Mouse (Mus musculus) lung, postnatal 4 days (tissue): Measurements from ENCODE around the gene Slc12a4.

Experiments used
- DNase-seq, 2 experiments: peaks; one replicate each; pipeline ENCODE4 v3.0.0; 2021

Slc12a4 gene

GRCm38 (mm10) chr8:105966692-105967311, 905 bp upstream of the Slc12a4 start:
- peak; percentile 67 to 80 for DNase-seq

- DNase-seq: peak; percentile 74 to 79
These were observed 512 bp downstream of the Slc12a4 start for GRCm38 (mm10) chr8:105965266-105965904.

GRCm38 (mm10) chr8:105964506-105965265, 1.2 kb downstream of the Slc12a4 start:
- DNase-seq: no peak

- DNase-seq: no peak
These were observed 4.4 kb downstream of the Slc12a4 start for GRCm38 (mm10) chr8:105961536-105961935.

- no peak for DNase-seq
These were observed 4.8 kb downstream of the Slc12a4 start for GRCm38 (mm10) chr8:105961101-105961500.

GRCm38 (mm10) chr8:105959350-105959749, 6.5 kb downstream of the Slc12a4 start:
- peak; percentile 45 to 73 for DNase-seq

GRCm38 (mm10) chr8:105957813-105958212, 8.1 kb downstream of the Slc12a4 start:
- peak; percentile 37 to 52 for DNase-seq

- DNase-seq: no peak
These were observed 9.3 kb downstream of the Slc12a4 start for GRCm38 (mm10) chr8:105956556-105956955.

- peak; percentile 34 to 72 for DNase-seq
These were observed 14.7 kb downstream of the Slc12a4 start for GRCm38 (mm10) chr8:105951057-105951659.

GRCm38 (mm10) chr8:105949350-105949749, 16.5 kb downstream of the Slc12a4 start:
- DNase-seq: peak; percentile 62 to 73

- no peak for DNase-seq
These were observed 22.6 kb downstream of the Slc12a4 start, which contains the start of gene Lcat for GRCm38 (mm10) chr8:105943321-105943739. Gene Lcat, minus strand, starts transcription at chr8:105943382.

- DNase-seq: no peak
These were observed 23.4 kb downstream of the Slc12a4 start for GRCm38 (mm10) chr8:105942542-105942941.

GRCm38 (mm10) chr8:105942026-105942425, 23.9 kb downstream of the Slc12a4 start:
- no peak for DNase-seq

GRCm38 (mm10) chr8:105938306-105938669, 27.6 kb downstream of the Slc12a4 start, which contains the start of gene Psmb10:
Gene Psmb10, minus strand, starts transcription at chr8:105938444.
- peak in 1 of 2 experiments; percentile 49 for DNase-seq

GRCm38 (mm10) chr8:105937496-105938305, 28.2 kb downstream of the Slc12a4 start:
- DNase-seq: peak in 1 of 2 experiments; percentile 59

GRCm38 (mm10) chr8:105936866-105937475, 28.9 kb downstream of the Slc12a4 start:
- DNase-seq: peak; percentile 90 to 93

- no peak for DNase-seq
These were observed 29.9 kb downstream of the Slc12a4 start for GRCm38 (mm10) chr8:105935863-105936603.

GRCm38 (mm10) chr8:105935105-105935504, 30.8 kb downstream of the Slc12a4 start:
- no peak for DNase-seq

GRCm38 (mm10) chr8:105933762-105934161, 32.1 kb downstream of the Slc12a4 start, which contains the start of gene Ctrl:
Gene Ctrl, minus strand, starts transcription at chr8:105933862.
- DNase-seq: no peak

- DNase-seq: no peak
These were observed 33.4 kb downstream of the Slc12a4 start for GRCm38 (mm10) chr8:105932525-105932924.

GRCm38 (mm10) chr8:105931271-105931670, 34.6 kb downstream of the Slc12a4 start:
- no peak for DNase-seq
